Mouse (Mus musculus): ENCODE data around the gene Daxx. TPM values are rescaled to one million over a fixed set of nuclear protein-coding genes. Genes with fewer than 3 reads are reported as not detected.
"Not testable (repeated sequence)": the region's sequence is repeated elsewhere in the genome, so short reads cannot be mapped to it uniquely, and the experiment has no call there.

Daxx gene
- polyA plus RNA-seq, 1 experiment from 2014 or later: 59.4 TPM

DNA sequence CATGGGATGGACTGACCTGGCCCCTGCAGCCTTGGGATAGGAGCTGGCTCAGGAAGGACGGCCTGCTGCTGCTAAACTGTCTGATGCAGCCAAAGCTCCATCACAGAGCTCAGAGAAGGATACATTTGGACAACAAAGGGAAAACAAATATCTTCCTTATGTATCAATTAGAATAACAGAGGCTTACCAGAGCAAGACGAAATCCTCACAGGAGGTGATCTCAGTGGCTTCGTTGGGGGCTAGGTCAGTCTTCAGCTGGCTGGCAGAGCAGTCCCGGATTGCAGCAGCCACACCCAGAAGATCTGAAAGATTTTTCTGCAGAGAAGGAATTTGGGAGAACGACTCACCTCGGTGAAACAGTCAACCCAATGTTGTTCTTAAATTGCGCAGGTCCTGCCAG, 16.8 kb upstream of the Daxx start:
- no peaks in the 10 kb centered on the region for H3K27me3 ChIP-seq (replicated peaks)
- H3K27ac ChIP-seq: no peak overlapping the region
- no peak for ATAC-seq (replicated peaks)
- no peak overlapping the region for H3K4me2 ChIP-seq
- no peak overlapping the region for H3K9ac ChIP-seq
- 14% methylated on average over 7 of the region's 7 CpGs for WGBS
- H3K4me1 ChIP-seq: peaks cover 7% of the 10 kb centered on the region
- no peaks in the 10 kb centered on the region for H3K36me3 ChIP-seq (replicated peaks)
- no peaks in the 10 kb centered on the region for H3K9me3 ChIP-seq
- H3K4me3 ChIP-seq: no peak overlapping the region

DNA sequence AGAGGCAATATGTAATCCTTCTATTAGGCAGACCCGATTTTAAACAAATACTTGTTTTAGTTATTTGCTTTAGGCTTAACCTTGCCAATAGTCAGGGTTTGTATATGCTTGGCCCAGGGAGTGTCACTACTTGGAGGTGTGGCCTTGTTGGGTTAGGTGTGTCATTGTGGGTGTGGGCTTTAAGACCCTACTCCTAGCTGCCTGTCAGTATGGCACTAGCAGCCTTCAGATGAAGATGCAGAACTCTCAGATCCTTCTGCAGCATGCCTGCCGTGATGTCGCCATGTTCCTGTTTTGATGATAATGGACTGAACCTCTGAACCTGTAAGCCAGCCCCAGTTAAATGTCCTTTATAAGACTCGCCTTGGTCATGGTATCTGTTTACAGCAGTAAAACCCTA, 16.2 kb upstream of the Daxx start:
- not testable (repeated sequence) for H3K9ac ChIP-seq; H3K36me3 ChIP-seq (replicated peaks); H3K9me3 ChIP-seq; H3K4me1 ChIP-seq; ATAC-seq (replicated peaks); H3K4me2 ChIP-seq; H3K4me3 ChIP-seq; H3K27me3 ChIP-seq (replicated peaks); H3K27ac ChIP-seq
- WGBS: 75% methylated on average over 4 of the region's 4 CpGs

DNA sequence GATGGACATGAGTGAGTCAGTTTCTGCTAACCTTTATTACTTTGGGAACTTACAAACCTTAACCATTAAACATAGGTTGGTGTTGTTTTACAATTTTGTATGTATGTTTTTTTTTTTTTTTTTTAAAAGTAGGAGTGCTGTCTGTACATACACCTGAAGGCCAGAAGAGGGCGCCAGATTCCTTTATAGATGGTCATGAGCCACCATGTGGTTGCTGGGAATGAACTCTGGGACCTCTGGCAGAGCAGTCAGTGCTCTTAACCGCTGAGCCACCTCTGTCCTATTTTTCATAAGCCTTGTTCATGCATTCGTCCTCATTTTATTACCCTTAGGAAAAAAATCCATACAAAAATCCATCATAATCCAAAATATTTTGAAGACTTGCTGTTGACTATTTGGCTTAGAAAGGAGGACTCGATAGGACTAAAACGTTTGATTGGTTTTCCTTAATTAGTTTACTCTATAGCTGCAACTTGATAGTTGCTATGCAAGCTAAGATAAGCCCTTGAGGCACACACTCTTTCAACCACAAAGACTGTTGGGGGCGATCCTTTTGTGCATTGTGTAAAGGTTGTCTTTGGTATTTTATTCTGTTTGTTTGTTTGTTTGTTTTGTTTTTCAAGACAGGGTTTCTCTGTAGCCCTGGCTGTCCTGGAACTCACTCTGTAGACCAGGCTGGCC, 12.0 kb upstream of the Daxx start:
- Histone ChIP-seq H3K9me3 (no peaks in the 10 kb centered on the region), H3K9ac (no peak overlapping the region), H3K4me1 (no peaks in the 10 kb centered on the region), H3K27ac (no peak overlapping the region), H3K4me2 (no peak overlapping the region), H3K36me3 (replicated peaks) (no peaks in the 10 kb centered on the region), H3K27me3 (replicated peaks) (no peaks in the 10 kb centered on the region), H3K4me3 (no peak overlapping the region)
- ATAC-seq (replicated peaks): no peak
- 46% methylated on average over 6 of the region's 6 CpGs for WGBS

DNA sequence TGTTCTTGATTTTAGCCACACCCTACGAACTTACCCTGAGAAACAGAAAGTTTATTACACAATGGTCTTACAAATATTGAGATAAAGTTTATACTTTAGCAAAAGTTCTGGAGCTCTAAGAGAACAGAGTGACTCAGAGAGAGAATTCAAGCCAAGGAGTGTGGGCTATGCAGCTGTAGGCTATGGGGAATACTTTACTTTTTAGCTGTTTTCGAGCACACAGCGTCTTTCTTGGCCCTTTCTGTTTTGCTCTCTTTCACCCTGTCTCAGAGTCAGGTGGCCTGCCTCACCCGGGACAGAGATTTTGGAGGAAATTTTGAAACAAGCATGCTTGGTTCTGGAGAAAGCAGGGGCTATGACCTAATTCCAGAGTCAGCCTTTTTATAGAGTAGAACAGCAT, 11.0 kb upstream of the Daxx start:
- 91% methylated on average over 4 of the region's 4 CpGs for WGBS
- H3K27ac ChIP-seq; H3K36me3 ChIP-seq (replicated peaks); H3K9me3 ChIP-seq; ATAC-seq (replicated peaks); H3K27me3 ChIP-seq (replicated peaks); H3K4me2 ChIP-seq; H3K9ac ChIP-seq; H3K4me1 ChIP-seq; H3K4me3 ChIP-seq: not testable (repeated sequence)

DNA sequence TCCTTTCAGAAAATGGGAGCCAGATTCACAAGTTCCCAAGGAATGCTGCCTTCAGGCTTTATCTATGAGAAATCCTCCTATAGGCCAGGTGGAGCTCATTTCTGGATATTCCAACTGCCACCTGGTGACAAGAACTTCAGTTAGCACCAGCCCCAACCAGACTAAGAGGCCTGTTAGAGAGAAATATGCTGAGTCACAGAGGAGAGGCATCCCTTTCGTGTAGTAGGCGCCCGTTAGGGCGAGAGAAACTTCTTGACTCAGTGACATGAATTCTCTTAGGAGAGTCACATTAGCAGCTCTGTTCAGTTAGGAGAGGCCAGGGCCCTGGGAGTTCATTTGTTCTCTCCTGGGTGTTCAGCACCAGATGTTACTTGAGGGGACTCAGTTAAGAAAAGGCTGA, 9.6 kb upstream of the Daxx start:
- Histone ChIP-seq H3K27me3 (replicated peaks) (no peaks in the 10 kb centered on the region), H3K9ac (no peak overlapping the region), H3K36me3 (replicated peaks) (no peaks in the 10 kb centered on the region), H3K4me2 (no peak overlapping the region), H3K4me3 (no peak overlapping the region), H3K9me3 (no peaks in the 10 kb centered on the region), H3K27ac (no peak overlapping the region), H3K4me1 (no peaks in the 10 kb centered on the region)
- 83% methylated on average over 4 of the region's 4 CpGs for WGBS
- ATAC-seq (replicated peaks): no peak

DNA sequence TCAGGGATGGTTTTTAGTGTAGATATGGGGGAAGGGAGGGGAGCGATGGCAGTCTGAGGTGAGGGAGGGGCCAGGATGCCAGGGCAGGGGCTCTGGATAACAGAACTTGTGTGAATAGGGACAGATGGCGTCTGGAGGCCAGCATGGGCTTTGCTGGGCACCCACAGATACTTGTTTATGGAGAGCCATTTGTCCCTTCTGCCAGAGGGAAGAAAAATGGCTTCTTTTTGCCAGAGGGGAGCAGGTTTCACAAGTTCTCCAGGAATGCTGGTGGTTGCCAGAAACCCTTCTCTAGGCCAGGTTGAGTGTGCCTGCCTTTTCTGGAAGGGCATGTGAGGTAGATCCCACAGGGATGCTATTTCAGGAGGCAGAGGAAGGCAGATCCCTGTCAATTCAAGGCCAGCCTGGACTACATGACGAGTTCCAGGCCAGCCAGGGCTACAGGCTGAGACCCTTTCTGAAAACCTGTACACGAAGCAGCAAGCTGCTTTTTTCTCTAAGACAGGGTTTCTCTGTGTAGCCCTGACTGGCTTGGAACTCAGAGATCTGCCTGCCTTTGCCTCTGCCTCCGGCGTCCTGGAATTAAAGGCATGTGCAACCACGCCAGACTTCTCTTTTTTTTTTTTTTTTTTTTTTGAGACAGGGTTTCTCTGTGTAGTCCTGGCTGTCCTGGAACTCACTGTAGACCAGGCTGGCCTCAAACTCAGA, 8.8 kb upstream of the Daxx start:
- Histone ChIP-seq H3K9me3 (no peaks in the 10 kb centered on the region), H3K4me2 (no peak overlapping the region), H3K27me3 (replicated peaks) (no peaks in the 10 kb centered on the region), H3K36me3 (replicated peaks) (no peaks in the 10 kb centered on the region), H3K4me1 (no peaks in the 10 kb centered on the region), H3K27ac (no peak overlapping the region), H3K4me3 (no peak overlapping the region), H3K9ac (no peak overlapping the region)
- no peak for ATAC-seq (replicated peaks)
- WGBS: 75% methylated on average over 7 of the region's 7 CpGs

DNA sequence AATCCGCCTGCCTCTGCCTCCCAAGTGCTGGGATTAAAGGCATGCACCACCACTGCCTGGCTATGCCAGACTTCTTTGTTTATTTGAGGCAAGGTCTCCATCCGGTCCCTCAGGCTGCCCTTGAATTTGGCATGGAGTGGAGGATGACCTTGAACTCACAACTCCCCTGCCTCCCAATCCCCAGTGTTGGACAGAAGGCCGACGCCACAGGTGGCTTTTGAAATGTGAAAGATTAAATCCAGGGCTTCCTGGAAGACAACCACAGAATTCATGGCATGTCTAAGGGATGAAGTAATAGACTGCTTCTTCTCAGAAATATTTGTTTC, 8.3 kb upstream of the Daxx start:
- H3K4me1 ChIP-seq: no peaks in the 10 kb centered on the region
- H3K9ac ChIP-seq: no peak overlapping the region
- H3K27ac ChIP-seq: no peak overlapping the region
- H3K4me2 ChIP-seq: no peak overlapping the region
- H3K36me3 ChIP-seq (replicated peaks): no peaks in the 10 kb centered on the region
- H3K4me3 ChIP-seq: no peak overlapping the region
- 82% methylated on average over 4 of the region's 4 CpGs for WGBS
- no peaks in the 10 kb centered on the region for H3K9me3 ChIP-seq
- no peak for ATAC-seq (replicated peaks)
- H3K27me3 ChIP-seq (replicated peaks): no peaks in the 10 kb centered on the region

DNA sequence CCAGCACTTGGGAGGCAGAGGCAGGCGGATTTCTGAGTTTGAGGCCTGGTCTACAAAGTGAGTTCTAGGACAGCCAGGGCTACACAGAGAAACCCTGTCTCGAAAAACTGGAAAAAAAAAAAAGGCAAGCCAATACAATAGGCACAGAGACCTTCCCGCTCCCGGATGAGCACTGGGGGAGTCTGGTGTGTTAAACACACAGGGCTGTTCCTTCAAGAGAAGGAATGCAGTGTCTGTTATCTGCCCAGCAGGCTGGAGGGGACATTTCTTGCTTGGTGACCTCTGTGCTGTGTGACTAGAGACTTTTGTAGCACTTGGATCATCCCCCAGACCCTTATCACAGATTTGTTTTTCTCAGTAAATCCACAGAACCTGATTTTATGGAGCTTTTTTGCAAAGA, 7.6 kb upstream of the Daxx start:
- no peak overlapping the region for H3K4me2 ChIP-seq
- no peaks in the 10 kb centered on the region for H3K27me3 ChIP-seq (replicated peaks)
- no peaks in the 10 kb centered on the region for H3K4me1 ChIP-seq
- H3K4me3 ChIP-seq: no peak overlapping the region
- ATAC-seq (replicated peaks): no peak
- H3K9me3 ChIP-seq: no peaks in the 10 kb centered on the region
- WGBS: 74% methylated on average over 4 of the region's 4 CpGs
- no peak overlapping the region for H3K9ac ChIP-seq
- H3K36me3 ChIP-seq (replicated peaks): no peaks in the 10 kb centered on the region
- H3K27ac ChIP-seq: no peak overlapping the region

DNA sequence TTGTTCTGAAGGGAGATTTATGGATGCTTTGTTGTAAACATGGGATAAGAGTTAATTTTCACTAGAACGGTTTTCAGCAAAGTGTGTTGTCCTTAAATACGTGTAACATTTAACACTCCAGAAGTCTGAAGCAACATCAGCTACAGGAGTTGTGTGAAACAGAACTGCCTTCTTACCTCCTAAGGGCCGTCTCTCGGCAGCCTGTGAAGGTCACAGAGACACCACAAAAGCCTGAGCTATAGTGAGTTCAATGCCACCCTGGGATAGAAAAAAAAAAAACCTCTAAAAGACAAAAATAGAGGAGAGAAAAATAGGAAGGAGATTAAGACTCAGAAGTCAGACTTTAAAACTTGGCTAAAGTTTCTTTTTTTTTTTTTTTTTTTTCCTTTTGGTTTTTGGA, 7.1 kb upstream of the Daxx start:
- H3K4me3 ChIP-seq: no peak overlapping the region

DNA sequence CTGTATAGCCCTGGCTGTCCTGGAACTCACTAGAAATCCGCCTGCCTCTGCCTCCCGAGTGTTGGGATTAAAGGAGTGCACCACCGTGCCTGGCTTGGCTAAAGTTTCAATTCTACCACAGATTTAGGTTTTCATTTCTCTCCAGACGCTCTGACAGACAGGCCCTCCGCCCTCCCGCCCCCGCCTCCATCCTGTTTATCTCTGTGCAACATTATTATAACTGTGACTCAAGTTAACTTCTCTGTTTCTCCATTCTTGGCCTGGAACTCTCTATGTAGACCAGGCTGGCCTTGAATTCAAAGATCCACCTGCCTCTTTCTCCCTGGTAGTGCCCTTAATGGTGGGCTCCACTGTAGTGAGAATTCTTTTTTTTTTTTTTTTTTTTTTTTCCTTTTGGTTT, 6.7 kb upstream of the Daxx start:
- H3K27ac ChIP-seq: no peak overlapping the region
- 84% methylated on average over 7 of the region's 7 CpGs for WGBS
- no peaks in the 10 kb centered on the region for H3K27me3 ChIP-seq (replicated peaks)

More for the DNA sequence above, 7.1 kb upstream of the Daxx start:
- ATAC-seq (replicated peaks): no peak
- no peak overlapping the region for H3K4me2 ChIP-seq
- H3K9ac ChIP-seq: no peak overlapping the region
- no peaks in the 10 kb centered on the region for H3K27me3 ChIP-seq (replicated peaks)
- no peak overlapping the region for H3K27ac ChIP-seq
- H3K9me3 ChIP-seq: no peaks in the 10 kb centered on the region
- H3K4me1 ChIP-seq: no peaks in the 10 kb centered on the region
- 75% methylated on average over 4 of the region's 4 CpGs for WGBS
- H3K36me3 ChIP-seq (replicated peaks): no peaks in the 10 kb centered on the region

DNA sequence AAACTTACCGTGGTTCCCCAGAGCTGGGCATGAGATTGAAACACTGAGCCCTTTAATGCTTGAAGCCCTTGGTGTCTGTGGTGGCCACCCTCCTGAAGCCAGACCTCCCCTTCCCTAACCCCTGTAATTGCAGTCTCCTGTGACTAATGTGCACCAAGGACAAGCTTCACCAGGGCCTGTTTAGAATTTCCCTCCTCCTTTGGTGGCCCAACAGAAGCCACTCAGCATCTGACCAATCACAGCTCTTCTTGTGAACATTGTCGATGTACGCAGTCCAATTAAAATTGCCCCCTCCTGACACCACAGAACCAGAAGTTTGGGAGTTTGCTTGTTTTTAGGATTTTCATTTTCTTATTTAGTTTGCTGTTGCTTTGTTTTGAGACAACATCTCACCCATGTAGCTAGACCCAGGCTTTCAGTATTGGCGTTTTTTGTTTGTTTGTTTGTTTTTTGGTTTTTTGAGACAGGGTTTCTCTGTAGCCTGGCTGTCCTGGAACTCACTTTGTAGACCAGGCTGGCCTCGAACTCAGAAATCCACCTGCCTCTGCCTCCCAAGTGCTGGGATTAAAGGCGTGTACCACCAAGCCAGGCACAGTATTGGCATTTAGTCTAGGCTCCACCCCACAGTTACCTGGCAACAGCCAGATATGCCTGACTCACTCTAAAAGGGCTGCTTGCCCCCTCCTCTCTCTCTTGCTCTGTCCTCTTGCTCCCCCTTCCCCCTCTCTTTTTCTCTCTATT, 5.1 kb upstream of the Daxx start:
- not testable (repeated sequence) for H3K27ac ChIP-seq; H3K4me1 ChIP-seq; H3K4me3 ChIP-seq; H3K9me3 ChIP-seq; H3K4me2 ChIP-seq; ATAC-seq (replicated peaks); H3K36me3 ChIP-seq (replicated peaks); H3K9ac ChIP-seq; H3K27me3 ChIP-seq (replicated peaks)
- WGBS: 74% methylated on average over 6 of the region's 6 CpGs

More for the DNA sequence above, 6.7 kb upstream of the Daxx start:
- Histone ChIP-seq H3K4me3 (no peak overlapping the region), H3K9ac (no peak overlapping the region), H3K4me2 (no peak overlapping the region), H3K9me3 (no peaks in the 10 kb centered on the region), H3K36me3 (replicated peaks) (no peaks in the 10 kb centered on the region), H3K4me1 (no peaks in the 10 kb centered on the region; the same call in 1 of the 2 replicates)
- ATAC-seq (replicated peaks): no peak

DNA sequence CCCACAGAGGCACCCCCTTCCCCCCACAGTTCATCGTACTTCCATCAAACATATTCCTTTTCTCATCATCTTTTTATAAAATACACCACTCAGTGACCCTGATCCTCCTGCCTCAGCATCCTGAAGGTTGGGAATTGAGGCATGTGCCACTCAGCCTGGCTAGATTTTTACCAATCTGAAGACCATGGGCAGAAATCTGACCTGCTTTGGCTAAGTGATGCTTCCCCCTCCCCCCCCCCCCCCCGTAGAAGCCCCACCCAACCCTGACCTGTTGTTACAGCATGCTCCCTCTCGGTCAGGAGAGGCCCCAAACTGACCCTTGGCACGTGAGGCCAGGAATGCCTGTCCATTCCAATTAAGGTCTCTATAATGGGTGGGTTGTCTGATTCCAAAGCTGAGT, 4.4 kb upstream of the Daxx start, which contains the start of gene Platr17:
Gene Platr17 (plus strand): TSS at position 301 of the 400 bp plus-strand sequence.
- not testable (repeated sequence) for H3K4me3 ChIP-seq; H3K4me2 ChIP-seq; H3K4me1 ChIP-seq; H3K27me3 ChIP-seq (replicated peaks); H3K9ac ChIP-seq; H3K36me3 ChIP-seq (replicated peaks); H3K9me3 ChIP-seq; H3K27ac ChIP-seq; ATAC-seq (replicated peaks)
- WGBS: 36% methylated on average over 3 of the region's 4 CpGs

Measured in midbrain, embryonic 15.5 days (tissue).